Mouse (Mus musculus): ENCODE results near the gene Cacna2d3.

Cacna2d3 gene

GRCm38 (mm10) chr14:29238446-29238845 is 483.2 kb downstream of the Cacna2d3 start:
- no peak for DNase-seq

GRCm38 (mm10) chr14:29228976-29229716 is 492.5 kb downstream of the Cacna2d3 start:
- DNase-seq, result no peak

GRCm38 (mm10) chr14:29228471-29228870 is 493.2 kb downstream of the Cacna2d3 start:
- DNase-seq, result no peak

GRCm38 (mm10) chr14:29227959-29228358 is 493.7 kb downstream of the Cacna2d3 start:
- no peak for DNase-seq

- no peak for DNase-seq
These were observed 495.8 kb downstream of the Cacna2d3 start for GRCm38 (mm10) chr14:29225754-29226365.

- peak; percentile 13 for DNase-seq
These were observed 498.7 kb downstream of the Cacna2d3 start for GRCm38 (mm10) chr14:29223012-29223411.

GRCm38 (mm10) chr14:29222191-29222882 is 499.3 kb downstream of the Cacna2d3 start:
- peak; percentile 79 for DNase-seq

- no peak for DNase-seq
These were observed 505.6 kb downstream of the Cacna2d3 start for GRCm38 (mm10) chr14:29216106-29216505.

GRCm38 (mm10) chr14:29204967-29205268 is 516.7 kb downstream of the Cacna2d3 start:
- DNase-seq, result no peak

GRCm38 (mm10) chr14:29204236-29204966 is 517.3 kb downstream of the Cacna2d3 start:
- no peak for DNase-seq

- DNase-seq, result no peak
These were observed 525.5 kb downstream of the Cacna2d3 start for GRCm38 (mm10) chr14:29196171-29196570.

- DNase-seq, result no peak
These were observed 530.2 kb downstream of the Cacna2d3 start for GRCm38 (mm10) chr14:29191426-29191825.

- DNase-seq, result no peak
These were observed 537.9 kb downstream of the Cacna2d3 start for GRCm38 (mm10) chr14:29183730-29184129.

- DNase-seq, result no peak
These were observed 542.2 kb downstream of the Cacna2d3 start for GRCm38 (mm10) chr14:29179397-29179888.

- DNase-seq, result no peak
These were observed 542.8 kb downstream of the Cacna2d3 start for GRCm38 (mm10) chr14:29178695-29179396.

GRCm38 (mm10) chr14:29174762-29175161 is 546.9 kb downstream of the Cacna2d3 start:
- DNase-seq, result no peak

- no peak for DNase-seq
These were observed 549.5 kb downstream of the Cacna2d3 start for GRCm38 (mm10) chr14:29172207-29172606.

- DNase-seq, result no peak
These were observed 557.0 kb downstream of the Cacna2d3 start for GRCm38 (mm10) chr14:29164653-29165030.

GRCm38 (mm10) chr14:29163998-29164652 is 557.5 kb downstream of the Cacna2d3 start:
- DNase-seq, result no peak

GRCm38 (mm10) chr14:29159803-29160202 is 561.9 kb downstream of the Cacna2d3 start:
- DNase-seq, result no peak

- DNase-seq, result no peak
These were observed 564.6 kb downstream of the Cacna2d3 start for GRCm38 (mm10) chr14:29157096-29157495.

- no peak for DNase-seq
These were observed 577.5 kb downstream of the Cacna2d3 start for GRCm38 (mm10) chr14:29144184-29144583.
